Mouse (Mus musculus): ENCODE measurements around the gene Tenm4. TPM values are rescaled to one million over a fixed set of nuclear protein-coding genes. Genes with fewer than 3 reads are reported as not detected.

Tenm4 gene
- total and polyA plus RNA-seq, 3 experiments: 0.04 to 0.38 TPM; not detected in 1

- no peak for DNase-seq (ENCODE audit: low spot score)
Measured at GRCm38 (mm10) chr7:96599081-96599480, 428.0 kb downstream of the Tenm4 start.

GRCm38 (mm10) chr7:96600381-96600941, 429.4 kb downstream of the Tenm4 start:
- H3K4me1 ChIP-seq (ENCODE audit: insufficient read depth, low read depth, low read length): no peaks in the 10 kb centered on the region

More at GRCm38 (mm10) chr7:96599081-96599480, 428.0 kb downstream of the Tenm4 start:
- Histone ChIP-seq H3K36me3 (replicated peaks) (no peaks in the 10 kb centered on the region), H3K4me1 (ENCODE audit: insufficient read depth, low read depth, low read length) (no peaks in the 10 kb centered on the region), H3K4me3 (ENCODE audit: low read depth, low read length) (no peak overlapping the region), H3K27me3 (ENCODE audit: insufficient read depth, low read length) (no peaks in the 10 kb centered on the region), H3K9me3 (replicated peaks) (peaks cover 22% of the 10 kb centered on the region)
- no peak for TF ChIP-seq POLR2AphosphoS5 (IDR thresholded peaks at IDR 0.05; ENCODE audit: insufficient replicate concordance, low read depth, low read length)
- TF ChIP-seq CTCF (IDR thresholded peaks at IDR 0.05; ENCODE audit: low read depth, low read length): no peak
- no peak for TF ChIP-seq GATA1 (IDR thresholded peaks at IDR 0.05; ENCODE audit: borderline replicate concordance, low read length)
- TF ChIP-seq TAL1 (conservative IDR thresholded peaks at IDR 0.05; ENCODE audit: low read depth, low read length): no peak
- TF ChIP-seq GATA2 (IDR thresholded peaks at IDR 0.05; ENCODE audit: borderline replicate concordance, low read depth, low read length): no peak
- no peak for ATAC-seq (ENCODE audit: extremely low read depth, insufficient number of reproducible peaks, low FRiP score, poor library complexity, severe bottlenecking)

GRCm38 (mm10) chr7:96604091-96604745, 433.2 kb downstream of the Tenm4 start:
- Histone ChIP-seq H3K4me1 (ENCODE audit: insufficient read depth, low read depth, low read length) (no peaks in the 10 kb centered on the region), H3K27me3 (ENCODE audit: insufficient read depth, low read length) (no peaks in the 10 kb centered on the region), H3K36me3 (replicated peaks) (no peaks in the 10 kb centered on the region), H3K9me3 (replicated peaks) (peaks cover 21% of the 10 kb centered on the region), H3K4me3 (ENCODE audit: low read depth, low read length) (no peak overlapping the region)
- DNase-seq (ENCODE audit: low spot score): no peak
- TF ChIP-seq GATA2 (IDR thresholded peaks at IDR 0.05; ENCODE audit: borderline replicate concordance, low read depth, low read length) (no peak), GATA1 (IDR thresholded peaks at IDR 0.05; ENCODE audit: borderline replicate concordance, low read length) (no peak), TAL1 (conservative IDR thresholded peaks at IDR 0.05; ENCODE audit: low read depth, low read length) (no peak), CTCF (IDR thresholded peaks at IDR 0.05; ENCODE audit: low read depth, low read length) (no peak), POLR2AphosphoS5 (IDR thresholded peaks at IDR 0.05; ENCODE audit: insufficient replicate concordance, low read depth, low read length) (no peak)
- no peak for ATAC-seq (ENCODE audit: extremely low read depth, insufficient number of reproducible peaks, low FRiP score, poor library complexity, severe bottlenecking)

More at GRCm38 (mm10) chr7:96600381-96600941, 429.4 kb downstream of the Tenm4 start:
- no peak for TF ChIP-seq CTCF (IDR thresholded peaks at IDR 0.05; ENCODE audit: low read depth, low read length)
- TF ChIP-seq POLR2AphosphoS5 (IDR thresholded peaks at IDR 0.05; ENCODE audit: insufficient replicate concordance, low read depth, low read length): no peak
- no peak for TF ChIP-seq GATA1 (IDR thresholded peaks at IDR 0.05; ENCODE audit: borderline replicate concordance, low read length)
- TF ChIP-seq GATA2 (IDR thresholded peaks at IDR 0.05; ENCODE audit: borderline replicate concordance, low read depth, low read length): no peak
- TF ChIP-seq TAL1 (conservative IDR thresholded peaks at IDR 0.05; ENCODE audit: low read depth, low read length): no peak
- DNase-seq (ENCODE audit: low spot score) (no peak), ATAC-seq (ENCODE audit: extremely low read depth, insufficient number of reproducible peaks, low FRiP score, poor library complexity, severe bottlenecking) (no peak)
- Histone ChIP-seq H3K36me3 (replicated peaks) (no peaks in the 10 kb centered on the region), H3K9me3 (replicated peaks) (peaks cover 25% of the 10 kb centered on the region), H3K4me3 (ENCODE audit: low read depth, low read length) (no peak overlapping the region), H3K27me3 (ENCODE audit: insufficient read depth, low read length) (no peaks in the 10 kb centered on the region)

GRCm38 (mm10) chr7:96605316-96605715, 434.3 kb downstream of the Tenm4 start:
- ATAC-seq (ENCODE audit: extremely low read depth, insufficient number of reproducible peaks, low FRiP score, poor library complexity, severe bottlenecking): no peak
- Histone ChIP-seq H3K36me3 (replicated peaks) (no peaks in the 10 kb centered on the region), H3K27me3 (ENCODE audit: insufficient read depth, low read length) (no peaks in the 10 kb centered on the region), H3K4me1 (ENCODE audit: insufficient read depth, low read depth, low read length) (no peaks in the 10 kb centered on the region), H3K9me3 (replicated peaks) (peaks cover 23% of the 10 kb centered on the region), H3K4me3 (ENCODE audit: low read depth, low read length) (no peak overlapping the region)
- TF ChIP-seq CTCF (IDR thresholded peaks at IDR 0.05; ENCODE audit: low read depth, low read length): no peak
- TF ChIP-seq TAL1 (conservative IDR thresholded peaks at IDR 0.05; ENCODE audit: low read depth, low read length): no peak
- TF ChIP-seq GATA1 (IDR thresholded peaks at IDR 0.05; ENCODE audit: borderline replicate concordance, low read length): no peak
- TF ChIP-seq GATA2 (IDR thresholded peaks at IDR 0.05; ENCODE audit: borderline replicate concordance, low read depth, low read length): no peak
- no peak for TF ChIP-seq POLR2AphosphoS5 (IDR thresholded peaks at IDR 0.05; ENCODE audit: insufficient replicate concordance, low read depth, low read length)
- no peak for DNase-seq (ENCODE audit: low spot score)

- ATAC-seq (ENCODE audit: extremely low read depth, insufficient number of reproducible peaks, low FRiP score, poor library complexity, severe bottlenecking) (no peak), DNase-seq (ENCODE audit: low spot score) (no peak)
- Histone ChIP-seq H3K36me3 (replicated peaks) (no peaks in the 10 kb centered on the region), H3K9me3 (replicated peaks) (peaks cover 11% of the 10 kb centered on the region), H3K4me3 (ENCODE audit: low read depth, low read length) (no peak overlapping the region), H3K27me3 (ENCODE audit: insufficient read depth, low read length) (no peaks in the 10 kb centered on the region), H3K4me1 (ENCODE audit: insufficient read depth, low read depth, low read length) (no peaks in the 10 kb centered on the region)
- TF ChIP-seq GATA2 (IDR thresholded peaks at IDR 0.05; ENCODE audit: borderline replicate concordance, low read depth, low read length) (no peak), POLR2AphosphoS5 (IDR thresholded peaks at IDR 0.05; ENCODE audit: insufficient replicate concordance, low read depth, low read length) (no peak), GATA1 (IDR thresholded peaks at IDR 0.05; ENCODE audit: borderline replicate concordance, low read length) (no peak)
Measured at GRCm38 (mm10) chr7:96609854-96610586, 439.0 kb downstream of the Tenm4 start.

- H3K27me3 ChIP-seq (ENCODE audit: insufficient read depth, low read length): no peaks in the 10 kb centered on the region
- peaks cover 10% of the 10 kb centered on the region for H3K9me3 ChIP-seq (replicated peaks)
- TF ChIP-seq CTCF (IDR thresholded peaks at IDR 0.05; ENCODE audit: low read depth, low read length) (no peak), GATA1 (IDR thresholded peaks at IDR 0.05; ENCODE audit: borderline replicate concordance, low read length) (no peak), GATA2 (IDR thresholded peaks at IDR 0.05; ENCODE audit: borderline replicate concordance, low read depth, low read length) (no peak), TAL1 (conservative IDR thresholded peaks at IDR 0.05; ENCODE audit: low read depth, low read length) (no peak), POLR2AphosphoS5 (IDR thresholded peaks at IDR 0.05; ENCODE audit: insufficient replicate concordance, low read depth, low read length) (no peak)
- no peaks in the 10 kb centered on the region for H3K4me1 ChIP-seq (ENCODE audit: insufficient read depth, low read depth, low read length)
- H3K4me3 ChIP-seq (ENCODE audit: low read depth, low read length): no peak overlapping the region
- no peaks in the 10 kb centered on the region for H3K36me3 ChIP-seq (replicated peaks)
- no peak for ATAC-seq (ENCODE audit: extremely low read depth, insufficient number of reproducible peaks, low FRiP score, poor library complexity, severe bottlenecking)
- DNase-seq (ENCODE audit: low spot score): no peak
Measured at GRCm38 (mm10) chr7:96617371-96617770, 446.3 kb downstream of the Tenm4 start.

Data from G1E (cell line).